Mouse (Mus musculus) left cerebral cortex, adult 6 months (tissue): ENCODE data around the gene Fnd3c2. TPM values are rescaled to one million over a fixed set of nuclear protein-coding genes. Genes with fewer than 3 reads are reported as not detected.

ENCODE experiments used
- long read RNA-seq, 2 experiments: library from polyadenylated mRNA; unstranded; transcript quantifications; one replicate each; pipeline ENCODE4 v2.0.0; 2019 to 2020
- polyA plus RNA-seq: library from polyadenylated mRNA; unstranded; fragments of <200 nt; fragmentation: Nextera tagmentation; gene quantifications from 2 replicates; pipeline ENCODE4 v1.2.3, GENCODE M21; 2021

Fnd3c2 gene
- polyA plus RNA-seq = not detected in 2 replicates
- long read RNA-seq, experiment 1 = 0 reads
- long read RNA-seq, experiment 2 = 0 reads

GRCm38 (mm10) chrX:106255276-106255675, at the start of gene Fnd3c2:
Fnd3c2 (minus strand) TSS chrX:106255376.

GRCm38 (mm10) chrX:106221058-106221457, 34.1 kb downstream of the Fnd3c2 start, which contains the start of gene Taf9b:
Taf9b (minus strand) TSS chrX:106221158.

DNA sequence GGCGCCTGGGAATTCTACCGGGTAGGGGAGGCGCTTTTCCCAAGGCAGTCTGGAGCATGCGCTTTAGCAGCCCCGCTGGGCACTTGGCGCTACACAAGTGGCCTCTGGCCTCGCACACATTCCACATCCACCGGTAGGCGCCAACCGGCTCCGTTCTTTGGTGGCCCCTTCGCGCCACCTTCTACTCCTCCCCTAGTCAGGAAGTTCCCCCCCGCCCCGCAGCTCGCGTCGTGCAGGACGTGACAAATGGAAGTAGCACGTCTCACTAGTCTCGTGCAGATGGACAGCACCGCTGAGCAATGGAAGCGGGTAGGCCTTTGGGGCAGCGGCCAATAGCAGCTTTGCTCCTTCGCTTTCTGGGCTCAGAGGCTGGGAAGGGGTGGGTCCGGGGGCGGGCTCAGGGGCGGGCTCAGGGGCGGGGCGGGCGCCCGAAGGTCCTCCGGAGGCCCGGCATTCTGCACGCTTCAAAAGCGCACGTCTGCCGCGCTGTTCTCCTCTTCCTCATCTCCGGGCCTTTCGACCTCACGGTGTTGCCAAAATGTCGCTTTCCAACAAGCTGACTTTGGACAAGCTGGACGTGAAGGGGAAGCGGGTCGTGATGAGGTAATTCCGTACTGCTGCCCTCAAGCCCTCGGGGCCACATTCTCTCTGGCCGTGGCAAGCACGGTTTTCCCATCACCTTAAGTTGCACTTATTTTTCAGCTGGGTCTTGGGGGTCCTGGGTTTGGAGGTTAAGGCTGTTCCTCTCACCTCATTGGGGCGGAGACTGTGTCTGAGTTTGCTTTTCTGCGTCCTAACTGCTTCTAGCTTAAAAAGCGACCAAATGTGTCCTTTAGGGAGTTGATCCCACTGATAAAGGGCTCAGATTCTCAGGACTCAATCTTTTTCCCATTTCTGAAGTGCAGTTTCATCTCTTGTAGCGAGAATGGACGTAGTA, 68.2 kb downstream of the Fnd3c2 start, which contains the start of gene Pgk1:
Pgk1 (plus strand) TSS at position 388 of the 937 bp plus-strand sequence.

Other genes with a start within 250 kb of the Fnd3c2 start
- gene Magt1, start 243.5 kb downstream of the Fnd3c2 start, polyA plus RNA-seq = 7.5 and 8.3 TPM in 2 replicates
- gene Cox7b, start 239.7 kb downstream of the Fnd3c2 start, polyA plus RNA-seq = 1,008 and 1,313 TPM in 2 replicates
- gene Atp7a, start 228.1 kb downstream of the Fnd3c2 start, polyA plus RNA-seq = 1.3 and 1.9 TPM in 2 replicates
- 0.51 and 0.58 TPM in 2 replicates for gene Tlr13, start 112.2 kb downstream of the Fnd3c2 start, polyA plus RNA-seq
- 455 and 553 TPM in 2 replicates for gene Pgk1, start 68.3 kb downstream of the Fnd3c2 start, polyA plus RNA-seq
- gene Taf9b, start 34.2 kb downstream of the Fnd3c2 start, polyA plus RNA-seq = 27.3 and 29.1 TPM in 2 replicates
- gene Fndc3c1, start 230.0 kb upstream of the Fnd3c2 start, polyA plus RNA-seq = not detected in 2 replicates